Mouse (Mus musculus) stomach, postnatal 0 days (tissue): ENCODE data around the gene Ube2q1. TPM values are rescaled to one million over a fixed set of nuclear protein-coding genes. Genes with fewer than 3 reads are reported as not detected.
"Not testable (repeated sequence)": the region's sequence is repeated elsewhere in the genome, so short reads cannot be mapped to it uniquely, and the experiment has no call there.

ENCODE experiments used
- ATAC-seq: fragments of 200-750 bp; cut with Nextera tagmentation; 2 replicates; pipeline ENCODE4 v1.8.0; 2017; ENCODE audit not compliant: low FRiP score, low TSS enrichment
- DNase-seq: peaks from one replicate; pipeline ENCODE4 v3.0.0-alpha.2; 2016; ENCODE audit warnings: low spot score
- H3K27ac ChIP-seq: fragments of 300-500 bp; sonication (generic); replicated peaks from 2 replicates; pipeline ENCODE4 v1.5.1; 2014; ENCODE audit warnings: mild to moderate bottlenecking, control low read depth
- H3K27me3 ChIP-seq: fragments of 300-500 bp; sonication (generic); 2 replicates; pipeline ENCODE4 v1.6.1; 2014; ENCODE audit warnings: low read length; ENCODE audit not compliant: control insufficient read depth, insufficient read depth
- H3K36me3 ChIP-seq: fragments of 300-500 bp; sonication (generic); 2 replicates; pipeline ENCODE4 v1.6.1; 2014; ENCODE audit warnings: low read length, mixed read lengths; ENCODE audit not compliant: control insufficient read depth, insufficient read depth
- H3K4me1 ChIP-seq: fragments of 300-500 bp; sonication (generic); replicated peaks from 2 replicates; pipeline ENCODE4 v1.6.1; 2014; ENCODE audit warnings: antibody characterized with exemption; ENCODE audit not compliant: control insufficient read depth, insufficient read depth
- H3K4me2 ChIP-seq: fragments of 300-500 bp; sonication (generic); replicated peaks from 2 replicates; pipeline ENCODE4 v1.6.1; 2014; ENCODE audit warnings: low read depth, mild to moderate bottlenecking, control low read depth, moderate library complexity
- H3K4me3 ChIP-seq: fragments of 300-500 bp; sonication (generic); 2 replicates; pipeline ENCODE4 v1.5.1; 2014; ENCODE audit warnings: low read depth, low read length, control low read depth
- H3K9ac ChIP-seq: fragments of 300-500 bp; sonication (generic); 2 replicates; pipeline ENCODE4 v1.6.1; 2014; ENCODE audit warnings: mild to moderate bottlenecking, low read length, control low read depth, mixed read lengths
- H3K9me3 ChIP-seq: fragments of 300-500 bp; sonication (generic); 2 replicates; pipeline ENCODE4 v1.6.1; 2016; ENCODE audit warnings: low read length; ENCODE audit not compliant: control insufficient read depth
- CTCF ChIP-seq: IDR thresholded peaks from 2 replicates; pipeline ENCODE4 v1.5.1; 2016; ENCODE audit warnings: antibody characterized with exemption, low read depth, mild to moderate bottlenecking, moderate library complexity
- EP300 ChIP-seq: optimal IDR thresholded peaks from 2 replicates; pipeline ENCODE3; 2016; ENCODE audit warnings: antibody characterized with exemption
- WGBS: fragments of 180-500 bp; shearing (Covaris S2); extraction: QIAGEN DNeasy Blood & Tissue Kit; methylation state at CpG from one replicate; pipeline ENCODE4 v1.1.7; 2014; 5-methylcytosine and 5-hydroxymethylcytosine counted together
- polyA plus RNA-seq: library from polyadenylated mRNA; unstranded; fragments of >200 nt; fragmentation: Nextera tagmentation; extraction: Ambion mirVana; gene quantifications from 2 replicates; pipeline ENCODE4 v1.2.1, GENCODE M21; 2015

Ube2q1 gene
- polyA plus RNA-seq, 1 experiment from 2014 or later = 6.5 TPM

DNA sequence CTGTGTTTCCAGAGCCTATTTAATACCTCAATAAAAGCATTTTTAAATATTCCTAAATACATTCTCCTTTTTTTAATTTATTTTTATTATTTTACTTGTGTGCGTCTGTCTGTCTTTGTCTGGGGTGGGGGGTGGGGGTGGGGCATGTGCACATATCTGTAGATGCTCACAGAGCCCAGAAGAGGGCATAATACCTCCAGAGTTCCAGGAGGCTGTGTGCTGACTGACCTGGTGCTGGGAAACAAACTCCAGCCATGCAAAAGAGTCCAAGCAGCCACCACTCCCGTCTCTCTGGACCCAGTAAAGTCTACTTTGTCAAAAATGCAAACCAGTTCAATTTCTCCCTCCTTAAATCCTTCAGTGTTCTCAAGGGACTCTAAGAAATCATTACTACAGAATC, 21.2 kb downstream of the Ube2q1 start:
- 61% methylated on average over 2 of the region's 2 CpGs for WGBS
- Histone ChIP-seq H3K4me3 (no peak overlapping the region), H3K36me3 (no peaks in the 10 kb centered on the region), H3K4me2 (no peak overlapping the region), H3K27me3 (no peaks in the 10 kb centered on the region), H3K9me3 (no peaks in the 10 kb centered on the region), H3K9ac (no peak overlapping the region), H3K27ac (no peak overlapping the region), H3K4me1 (no peaks in the 10 kb centered on the region)
- no peak for ATAC-seq
- TF ChIP-seq EP300 (no peak), CTCF (peak; percentile 22; the same call in 1 of the 2 replicates)
- DNase-seq = no peak

DNA sequence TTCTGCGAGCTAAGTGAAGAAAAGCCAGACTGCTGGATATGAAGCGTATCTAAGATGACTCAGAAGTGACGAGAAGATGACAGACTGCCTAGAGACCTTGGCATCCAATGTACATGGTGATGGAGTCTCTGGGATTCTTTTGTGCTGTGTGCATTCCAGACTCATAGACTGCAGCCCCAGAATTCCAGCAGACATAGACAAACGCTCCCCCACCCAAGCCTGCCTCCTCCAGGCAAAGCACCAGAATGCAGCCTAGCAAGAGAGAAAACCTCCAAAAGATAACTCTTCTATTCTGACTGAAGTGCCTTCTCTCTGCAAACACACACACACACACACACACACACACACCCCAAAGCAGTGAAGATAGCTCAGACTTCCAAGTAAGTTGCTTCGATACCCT, 22.3 kb downstream of the Ube2q1 start:
- 54% methylated on average over 5 of the region's 5 CpGs for WGBS

DNA sequence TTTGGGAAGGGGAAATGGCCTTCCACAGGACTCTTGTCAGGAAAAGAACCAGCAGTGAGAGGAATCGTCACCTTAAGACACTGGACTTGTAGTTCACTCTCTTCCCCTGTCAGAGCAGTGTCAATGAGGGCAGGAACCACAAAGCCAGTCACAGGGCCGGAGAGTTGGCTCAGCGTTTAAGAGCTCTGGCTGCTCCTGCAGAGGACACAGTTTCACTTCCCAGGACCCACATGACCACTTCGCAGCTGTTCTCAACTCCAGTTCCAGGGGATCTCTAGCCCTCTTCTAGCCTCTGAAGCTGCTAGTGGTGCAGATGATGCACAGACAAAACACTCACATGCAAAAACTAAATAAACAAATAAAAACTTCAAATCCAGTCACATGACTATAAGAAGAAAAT, 22.9 kb downstream of the Ube2q1 start:
- no peak overlapping the region for H3K9ac ChIP-seq
- no peaks in the 10 kb centered on the region for H3K36me3 ChIP-seq
- ATAC-seq (0 out of 2 replicates have a peak, but pooled peaks have one; percentile 24), DNase-seq (no peak)
- no peaks in the 10 kb centered on the region for H3K27me3 ChIP-seq
- TF ChIP-seq EP300 (no peak), CTCF (no peak)
- no peak overlapping the region for H3K4me3 ChIP-seq
- H3K4me2 ChIP-seq = no peak overlapping the region
- H3K9me3 ChIP-seq = no peaks in the 10 kb centered on the region
- 32% methylated on average over 4 of the region's 4 CpGs for WGBS
- H3K4me1 ChIP-seq = no peaks in the 10 kb centered on the region
- no peak overlapping the region; the same call in 1 of the 2 replicates for H3K27ac ChIP-seq

More for the DNA sequence above, 22.3 kb downstream of the Ube2q1 start:
- no peaks in the 10 kb centered on the region for H3K36me3 ChIP-seq
- no peaks in the 10 kb centered on the region for H3K27me3 ChIP-seq
- DNase-seq = no peak
- ATAC-seq = no peak
- H3K4me2 ChIP-seq = no peak overlapping the region
- no peaks in the 10 kb centered on the region for H3K4me1 ChIP-seq
- no peaks in the 10 kb centered on the region for H3K9me3 ChIP-seq
- no peak overlapping the region for H3K4me3 ChIP-seq
- H3K9ac ChIP-seq = no peak overlapping the region
- TF ChIP-seq CTCF (peak; percentile 58), EP300 (no peak)
- H3K27ac ChIP-seq = no peak overlapping the region; the same call in 1 of the 2 replicates

DNA sequence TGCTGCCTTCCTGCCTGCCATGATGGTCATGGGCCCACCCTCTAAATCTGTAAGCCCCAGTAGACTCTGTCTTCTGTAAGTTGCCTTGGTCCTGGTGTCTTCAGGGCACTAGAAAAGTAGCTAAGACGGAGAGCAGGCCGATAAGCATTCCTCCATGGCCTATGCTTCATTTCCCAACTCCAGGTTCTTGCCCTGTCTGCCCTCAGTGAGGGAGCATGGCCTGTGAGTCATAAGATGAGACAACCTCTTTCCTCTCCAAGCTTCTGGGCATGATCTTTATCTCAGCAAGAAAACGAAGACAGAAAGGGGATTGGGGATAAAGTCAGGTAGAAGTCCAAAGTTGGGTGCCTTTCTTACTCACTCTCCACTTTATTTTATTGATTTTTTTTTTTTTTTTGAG, 25.1 kb downstream of the Ube2q1 start:
- Histone ChIP-seq H3K9ac (no peak overlapping the region), H3K27ac (no peak overlapping the region), H3K4me1 (no peaks in the 10 kb centered on the region), H3K4me3 (no peak overlapping the region), H3K4me2 (no peak overlapping the region), H3K36me3 (no peaks in the 10 kb centered on the region), H3K9me3 (no peaks in the 10 kb centered on the region), H3K27me3 (no peaks in the 10 kb centered on the region)
- 80% methylated on average over 3 of the region's 3 CpGs for WGBS
- DNase-seq (no peak), ATAC-seq (no peak)
- TF ChIP-seq CTCF (no peak), EP300 (no peak)

DNA sequence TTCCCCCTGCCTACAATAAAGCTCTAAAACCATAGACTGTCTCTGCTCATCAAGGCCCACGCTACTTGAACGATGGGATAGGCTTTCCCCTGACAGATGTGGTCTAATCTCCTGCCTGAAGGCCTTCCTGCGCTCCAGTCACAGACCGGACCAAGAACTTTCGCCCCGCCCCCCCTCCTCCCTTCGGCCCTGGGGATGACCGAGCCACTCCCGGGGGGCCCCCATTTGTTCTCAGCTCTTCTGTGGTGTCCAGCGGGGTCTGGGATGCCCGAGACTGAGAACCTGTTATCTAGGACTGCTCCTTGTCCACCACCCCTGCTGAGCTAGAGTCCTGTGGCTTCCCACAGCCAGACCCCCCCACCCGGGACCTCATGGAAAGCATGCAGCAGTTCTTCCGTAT, 26.1 kb downstream of the Ube2q1 start:
- no peaks in the 10 kb centered on the region for H3K27me3 ChIP-seq
- H3K9me3 ChIP-seq = no peaks in the 10 kb centered on the region
- ATAC-seq = no peak
- TF ChIP-seq EP300 = no peak
- H3K4me1 ChIP-seq = no peaks in the 10 kb centered on the region
- no peak overlapping the region for H3K9ac ChIP-seq
- no peak for DNase-seq
- H3K4me2 ChIP-seq = peak overlapping the region; percentile 9; the same call in 1 of the 2 replicates
- no peak overlapping the region for H3K4me3 ChIP-seq
- no peak overlapping the region for H3K27ac ChIP-seq
- WGBS = 11% methylated on average over 12 of the region's 13 CpGs
- no peaks in the 10 kb centered on the region for H3K36me3 ChIP-seq

DNA sequence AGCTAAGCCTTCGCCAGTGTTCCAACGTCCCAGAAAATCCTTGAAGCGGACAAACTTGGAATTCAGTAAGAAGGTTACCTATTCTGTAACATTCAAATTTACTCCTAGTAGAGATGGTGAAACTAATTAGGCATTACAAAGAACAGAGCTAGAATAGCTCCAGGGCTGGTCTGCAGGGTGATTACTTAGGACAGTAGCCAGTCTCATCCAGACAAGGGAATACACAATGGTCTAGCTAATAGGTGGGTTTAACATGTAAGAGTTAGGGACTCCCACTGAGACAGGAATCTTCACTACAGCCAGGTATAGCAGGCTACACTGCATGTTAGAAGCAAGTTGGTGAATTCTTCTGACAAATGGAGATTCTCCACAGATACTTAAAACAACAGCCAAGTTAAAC, 26.7 kb downstream of the Ube2q1 start:
- 64% methylated on average over 3 of the region's 3 CpGs for WGBS
- H3K9me3 ChIP-seq, DNase-seq, H3K36me3 ChIP-seq, H3K4me2 ChIP-seq, H3K27ac ChIP-seq, H3K4me1 ChIP-seq, H3K4me3 ChIP-seq, H3K27me3 ChIP-seq, H3K9ac ChIP-seq, ATAC-seq: not testable (repeated sequence)
